Mouse (Mus musculus) limb, embryonic 11.5 days (tissue): Measurements from ENCODE around the gene Elp5. TPM values are rescaled to one million over a fixed set of nuclear protein-coding genes. Genes with fewer than 3 reads are reported as not detected.
A peak's percentile ranks its signal among the peaks of the same experiment; 100 is the strongest.

ENCODE experiments used
- ATAC-seq: fragments of 200-750 bp; cut with Nextera tagmentation; 2 replicates; pipeline ENCODE4 v1.8.0; 2017; ENCODE audit warnings: low read depth; ENCODE audit not compliant: insufficient number of reproducible peaks, low FRiP score, low TSS enrichment
- DNase-seq: peaks from one replicate; pipeline ENCODE4 v3.0.0-alpha.2; 2015; ENCODE audit warnings: low spot score
- H3K27ac ChIP-seq: fragments of 300-500 bp; sonication (generic); replicated peaks from 2 replicates; pipeline ENCODE4 v1.5.1; 2014; ENCODE audit warnings: low read depth, mild to moderate bottlenecking, low read length
- H3K27me3 ChIP-seq: fragments of 300-500 bp; sonication (generic); 2 replicates; pipeline ENCODE4 v1.6.1; 2014; ENCODE audit warnings: mild to moderate bottlenecking, low read length, mixed read lengths; ENCODE audit not compliant: control insufficient read depth, insufficient read depth
- H3K36me3 ChIP-seq: fragments of 300-500 bp; sonication (generic); 2 replicates; pipeline ENCODE4 v1.6.1; 2014; ENCODE audit warnings: mild to moderate bottlenecking, low read length, moderate library complexity, mixed read lengths; ENCODE audit not compliant: control insufficient read depth, insufficient read depth
- H3K4me1 ChIP-seq: fragments of 300-500 bp; sonication (generic); 2 replicates; pipeline ENCODE4 v1.6.1; 2014; ENCODE audit warnings: low read length, mixed read lengths; ENCODE audit not compliant: control insufficient read depth, insufficient read depth
- H3K4me2 ChIP-seq: fragments of 300-500 bp; sonication (generic); 2 replicates; pipeline ENCODE4 v1.6.1; 2014; ENCODE audit warnings: low read depth, mild to moderate bottlenecking, moderate library complexity; ENCODE audit not compliant: severe bottlenecking
- H3K4me3 ChIP-seq: fragments of 300-500 bp; sonication (generic); 2 replicates; pipeline ENCODE4 v1.5.1; 2014; ENCODE audit warnings: low read depth, low read length
- H3K9ac ChIP-seq: fragments of 300-500 bp; sonication (generic); 2 replicates; pipeline ENCODE4 v1.6.1; 2014; ENCODE audit warnings: mild to moderate bottlenecking, low read length
- H3K9me3 ChIP-seq: fragments of 300-500 bp; sonication (generic); 2 replicates; pipeline ENCODE4 v1.6.1; 2016; ENCODE audit warnings: low read length; ENCODE audit not compliant: control insufficient read depth
- WGBS: fragments of 180-500 bp; shearing (Covaris S2); extraction: QIAGEN DNeasy Blood & Tissue Kit; methylation state at CpG from one replicate; pipeline ENCODE4 v1.1.7; 2014; 5-methylcytosine and 5-hydroxymethylcytosine counted together
- polyA plus RNA-seq: library from polyadenylated mRNA; unstranded; fragments of >200 nt; fragmentation: Nextera tagmentation; extraction: Ambion mirVana; gene quantifications from 2 replicates; pipeline ENCODE4 v1.2.1, GENCODE M21; 2014

Gene Elp5
- polyA plus RNA-seq, 1 experiment from 2014 or later = 148 TPM

DNA sequence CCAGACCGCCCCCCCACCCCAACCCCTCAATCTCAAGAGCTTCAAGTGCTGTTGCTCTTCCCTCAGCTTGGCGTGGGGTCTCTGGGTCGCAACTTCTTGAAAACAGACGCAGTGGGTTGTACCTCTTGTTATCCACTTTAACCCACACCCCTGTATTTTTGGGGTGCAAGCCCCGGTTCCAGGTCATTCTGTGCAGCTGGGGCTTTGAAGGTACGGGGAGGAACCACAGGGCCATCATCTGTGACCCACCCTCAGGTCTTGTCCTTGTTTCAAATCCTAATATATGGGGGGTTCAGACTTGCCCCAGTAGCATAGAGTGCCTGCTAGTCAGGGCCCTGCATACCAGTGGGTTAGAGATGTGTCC, 41.8 kb upstream of the Elp5 start:
- Histone ChIP-seq H3K4me1 (peaks cover 63% of the 10 kb centered on the region), H3K4me2 (peak overlapping the region; percentile 55), H3K27ac (no peak overlapping the region), H3K27me3 (no peaks in the 10 kb centered on the region), H3K36me3 (no peaks in the 10 kb centered on the region), H3K4me3 (peak overlapping the region; percentile 32), H3K9ac (no peak overlapping the region; the same call in 1 of the 2 replicates), H3K9me3 (no peaks in the 10 kb centered on the region)
- no peak for ATAC-seq
- 17% methylated on average over 6 of the region's 6 CpGs for WGBS
- DNase-seq = no peak

DNA sequence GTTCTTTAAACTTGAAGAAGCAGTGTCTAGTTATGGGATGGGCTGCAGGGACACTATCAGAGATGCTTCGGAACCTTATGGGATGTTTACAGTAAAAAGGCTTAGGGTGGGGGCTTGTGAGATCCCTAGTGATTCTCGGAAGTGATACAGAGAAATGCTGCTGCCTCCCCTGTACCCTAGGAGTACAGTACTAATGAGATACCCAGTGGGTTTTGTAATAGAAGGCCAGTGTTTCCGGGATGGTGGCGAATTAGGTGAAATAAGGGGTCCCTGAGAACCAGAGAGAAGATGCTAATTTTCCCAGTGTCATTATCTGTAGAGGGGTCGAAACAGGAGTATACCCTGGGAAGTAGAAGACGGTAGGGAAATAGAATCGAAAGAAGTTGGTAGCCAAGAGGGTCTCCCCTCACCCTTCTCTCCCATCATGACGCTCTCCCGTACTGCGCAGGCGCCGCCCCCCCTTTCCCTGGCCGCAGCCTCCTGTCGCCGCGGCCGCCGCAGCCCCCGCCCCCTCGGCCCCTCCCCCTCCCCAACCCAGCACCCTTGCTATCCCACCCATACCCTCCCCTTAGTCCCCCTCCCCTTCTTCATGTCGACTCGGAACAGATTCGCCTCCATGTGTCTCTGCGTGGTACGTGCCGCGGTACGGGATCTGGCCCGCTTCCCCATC, 41.3 kb upstream of the Elp5 start:
- peak overlapping the region; percentile 13 for H3K9ac ChIP-seq
- H3K9me3 ChIP-seq = no peaks in the 10 kb centered on the region
- peaks cover 62% of the 10 kb centered on the region for H3K4me1 ChIP-seq
- DNase-seq (peak; percentile 70), ATAC-seq (no peak)
- no peak overlapping the region for H3K27ac ChIP-seq
- no peaks in the 10 kb centered on the region for H3K27me3 ChIP-seq
- no peaks in the 10 kb centered on the region for H3K36me3 ChIP-seq
- 8% methylated on average over 19 of the region's 29 CpGs for WGBS
- H3K4me2 ChIP-seq = peak overlapping the region; percentile 55
- peak overlapping the region; percentile 32 for H3K4me3 ChIP-seq

DNA sequence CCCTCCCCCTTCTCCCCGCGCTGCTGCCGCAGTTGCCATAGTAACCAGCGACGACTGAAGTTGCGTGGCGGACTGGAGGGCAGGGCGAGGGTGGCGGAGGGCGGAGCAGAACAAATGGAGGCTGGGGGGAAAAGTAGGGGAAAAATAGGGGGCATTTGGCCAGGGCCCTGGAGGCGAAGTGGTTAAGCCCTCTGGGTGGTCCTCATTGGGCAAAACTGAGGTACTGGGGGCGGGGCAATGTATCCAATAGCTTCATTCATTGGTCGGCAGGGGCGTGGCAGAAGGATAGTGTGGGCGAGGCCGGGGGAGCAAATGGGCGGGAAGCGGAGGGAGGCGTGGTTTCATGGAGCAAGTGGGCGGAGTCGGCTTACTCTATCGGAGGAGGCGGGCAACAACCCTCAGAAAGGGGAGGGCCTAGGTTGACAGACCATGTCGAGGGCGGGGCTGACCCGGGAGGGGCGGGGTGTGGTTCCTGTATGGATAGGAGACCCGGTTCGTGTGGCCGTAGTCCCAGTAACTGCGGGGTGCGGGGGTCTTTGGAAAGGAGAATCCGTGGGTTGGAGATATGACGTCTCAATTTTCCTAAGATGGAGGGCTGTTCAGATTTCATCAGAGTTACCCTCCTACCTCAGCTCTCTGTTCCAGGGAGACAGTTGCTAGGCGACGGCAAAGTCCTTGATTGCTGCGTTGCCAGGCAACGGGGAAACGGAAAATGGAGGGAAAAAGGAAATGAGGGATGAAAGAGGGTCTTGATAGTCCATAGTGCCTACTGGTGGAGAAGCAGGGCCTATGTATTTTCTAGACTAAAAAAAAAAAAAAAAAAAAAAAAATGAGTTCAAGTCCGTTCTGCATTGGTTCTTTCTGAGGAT, 39.2 kb upstream of the Elp5 start:
- no peaks in the 10 kb centered on the region for H3K36me3 ChIP-seq
- WGBS = 2% methylated on average over 40 of the region's 40 CpGs
- H3K9ac ChIP-seq = no peak overlapping the region; the same call in 1 of the 2 replicates
- peak overlapping the region; percentile 47 for H3K4me3 ChIP-seq
- no peaks in the 10 kb centered on the region for H3K9me3 ChIP-seq
- no peaks in the 10 kb centered on the region for H3K27me3 ChIP-seq
- peak overlapping the region; percentile 59 for H3K4me2 ChIP-seq
- H3K27ac ChIP-seq = 0 out of 2 replicates have a peak overlapping the region, but pooled peaks have one; percentile 30
- peak; percentile 99 for DNase-seq
- peak; percentile 67 for ATAC-seq
- H3K4me1 ChIP-seq = peaks cover 57% of the 10 kb centered on the region

DNA sequence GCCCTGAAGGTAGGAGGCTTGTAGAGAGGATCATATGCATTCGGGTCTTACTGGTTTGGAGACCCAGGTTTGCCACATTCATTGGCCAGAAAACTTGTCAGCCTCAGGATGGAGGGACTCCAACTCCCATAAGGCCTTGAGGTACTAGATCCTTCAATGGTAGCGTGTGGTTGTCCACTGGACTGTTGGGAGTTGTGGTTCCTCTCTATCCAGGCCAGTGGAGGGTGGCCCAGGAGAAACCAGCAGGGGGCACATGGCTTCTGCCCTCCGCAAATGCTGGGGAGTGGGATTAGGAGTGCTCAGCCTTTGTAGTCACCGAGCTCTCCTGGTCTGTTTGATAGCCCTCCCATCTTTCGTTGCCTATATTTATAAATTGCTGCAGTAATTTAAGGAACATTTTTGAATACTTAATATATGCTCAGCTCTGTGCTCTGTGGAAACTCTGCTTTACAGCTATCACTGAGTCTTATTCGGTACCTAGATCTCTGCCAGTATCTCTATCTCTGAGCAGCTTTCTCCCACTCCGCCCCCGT, 38.5 kb upstream of the Elp5 start:
- peak; percentile 82 for ATAC-seq
- Histone ChIP-seq H3K27ac (0 out of 2 replicates have a peak overlapping the region, but pooled peaks have one; percentile 30), H3K9me3 (no peaks in the 10 kb centered on the region), H3K4me2 (peak overlapping the region; percentile 59), H3K4me1 (peaks cover 50% of the 10 kb centered on the region), H3K9ac (peak overlapping the region; percentile 19; the same call in 1 of the 2 replicates), H3K27me3 (no peaks in the 10 kb centered on the region), H3K36me3 (no peaks in the 10 kb centered on the region), H3K4me3 (peak overlapping the region; percentile 47)
- WGBS = 0% methylated on average over 8 of the region's 8 CpGs
- peak; percentile 81 for DNase-seq

DNA sequence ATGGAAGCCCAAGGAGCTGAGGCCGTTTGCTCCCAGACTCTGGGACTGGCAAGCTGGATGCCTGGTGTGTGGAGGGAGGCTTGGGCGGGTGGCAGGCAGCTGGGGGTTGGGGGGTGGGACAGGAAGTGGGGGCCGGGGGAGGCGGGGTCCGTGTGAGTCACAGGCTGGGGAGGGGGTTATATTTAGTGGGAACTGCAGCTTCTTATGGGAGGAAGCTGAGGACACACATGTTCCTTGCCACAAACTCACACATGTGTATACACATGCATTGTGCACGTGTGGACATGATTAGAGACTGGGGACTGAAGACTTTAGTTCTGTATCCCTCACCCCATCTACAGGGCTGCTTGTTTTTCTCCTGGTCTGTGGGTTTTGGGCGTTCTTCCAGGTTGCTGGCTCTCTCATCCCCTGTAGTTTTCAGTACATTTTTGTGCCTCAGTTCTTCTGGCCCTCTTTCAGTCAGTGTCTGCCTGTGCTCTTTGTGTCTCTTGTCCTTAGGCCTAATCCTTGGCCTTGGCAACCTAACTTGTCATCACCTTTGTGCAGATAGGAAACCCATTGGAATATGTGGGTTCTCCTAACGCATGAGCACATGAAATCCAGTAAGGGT, 37.8 kb upstream of the Elp5 start:
- 15% methylated on average over 8 of the region's 8 CpGs for WGBS
- H3K27me3 ChIP-seq = no peaks in the 10 kb centered on the region
- ATAC-seq (no peak), DNase-seq (no peak)
- H3K9me3 ChIP-seq = no peaks in the 10 kb centered on the region
- H3K36me3 ChIP-seq = no peaks in the 10 kb centered on the region
- peak overlapping the region; percentile 47 for H3K4me3 ChIP-seq
- H3K4me1 ChIP-seq = peaks cover 45% of the 10 kb centered on the region
- no peak overlapping the region; the same call in 1 of the 2 replicates for H3K9ac ChIP-seq
- H3K27ac ChIP-seq = peak overlapping the region; percentile 77
- H3K4me2 ChIP-seq = peak overlapping the region; percentile 59

DNA sequence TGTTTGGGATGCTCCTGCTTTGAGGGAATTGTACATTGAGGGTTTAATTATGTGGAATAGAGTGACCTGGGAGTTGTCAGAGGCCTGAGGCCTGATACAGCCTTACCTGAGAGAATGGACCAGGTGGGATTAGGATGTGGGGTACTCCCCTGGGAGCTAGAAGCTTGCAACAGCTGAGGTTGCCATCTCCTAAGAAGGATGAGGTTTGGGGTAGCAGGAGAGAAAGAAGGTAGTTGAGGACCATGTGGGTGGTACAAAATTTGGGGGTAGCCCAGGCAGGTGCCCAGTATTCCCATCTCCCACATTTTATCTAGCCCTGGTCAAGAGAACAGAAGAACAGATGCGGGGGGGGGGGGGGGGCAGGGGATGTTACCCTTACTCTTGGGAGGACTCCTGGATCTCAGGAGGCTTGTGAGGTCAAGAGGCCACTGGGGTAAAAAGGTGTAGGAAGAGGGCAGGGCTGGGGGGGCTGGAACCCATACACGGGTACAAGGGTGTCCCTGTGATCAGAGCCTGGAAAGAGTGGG, 37.2 kb upstream of the Elp5 start:
- ATAC-seq (no peak), DNase-seq (no peak)
- no peaks in the 10 kb centered on the region for H3K36me3 ChIP-seq
- no peak overlapping the region for H3K9ac ChIP-seq
- H3K4me3 ChIP-seq = peak overlapping the region; percentile 47
- peaks cover 48% of the 10 kb centered on the region for H3K4me1 ChIP-seq
- 17% methylated on average over 2 of the region's 2 CpGs for WGBS
- peak overlapping the region; percentile 59 for H3K4me2 ChIP-seq
- peak overlapping the region; percentile 77 for H3K27ac ChIP-seq
- H3K9me3 ChIP-seq = no peaks in the 10 kb centered on the region
- no peaks in the 10 kb centered on the region for H3K27me3 ChIP-seq

DNA sequence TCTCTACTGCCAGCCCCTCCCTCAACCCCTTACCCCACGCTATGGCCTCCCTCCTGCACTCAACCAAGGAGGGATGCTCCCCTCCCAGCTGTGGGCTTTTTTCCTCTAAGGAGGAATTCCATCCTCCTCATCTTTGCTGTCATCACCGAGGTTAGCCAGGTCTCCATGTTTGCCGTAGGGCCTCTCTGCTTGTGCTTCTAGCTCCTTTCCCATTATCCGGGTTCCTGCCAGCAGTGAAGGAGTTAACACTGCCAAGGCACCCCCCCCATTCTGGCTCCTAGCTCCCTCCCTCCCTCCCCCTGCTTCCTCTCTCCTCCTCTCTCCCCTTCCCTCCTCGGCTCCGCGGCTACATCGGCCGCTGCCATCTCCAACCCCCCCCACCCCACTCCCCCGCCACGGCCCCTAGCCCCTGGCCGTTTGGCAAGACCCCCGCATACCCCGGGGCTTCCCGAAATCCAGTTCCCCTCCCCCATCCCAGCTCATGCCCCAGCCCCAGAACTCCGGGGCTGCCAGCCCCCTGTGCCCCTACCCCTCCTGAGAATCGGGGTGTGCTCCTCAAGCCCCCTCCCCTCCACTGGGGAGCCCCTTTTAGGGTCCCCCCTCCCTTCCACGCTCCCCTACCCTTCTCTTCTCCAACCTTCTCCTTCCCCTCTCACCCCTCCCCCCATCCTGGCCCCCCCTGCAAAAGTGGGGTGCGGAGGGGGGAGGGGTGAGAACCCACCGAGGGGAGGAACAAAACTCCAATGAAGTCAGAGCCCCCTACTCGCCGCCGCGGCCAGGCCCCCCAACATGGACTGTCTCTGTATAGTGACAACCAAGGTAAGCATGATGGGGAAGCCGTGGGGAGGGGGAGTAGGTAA, 36.0 kb upstream of the Elp5 start:
- peak overlapping the region; percentile 64 for H3K9ac ChIP-seq
- peak overlapping the region; percentile 59 for H3K4me2 ChIP-seq
- DNase-seq (peak; percentile 85), ATAC-seq (no peak)
- H3K27me3 ChIP-seq = no peaks in the 10 kb centered on the region
- H3K9me3 ChIP-seq = no peaks in the 10 kb centered on the region
- H3K27ac ChIP-seq = peak overlapping the region; percentile 69
- whole genome bisulfite sequencing = 1% methylated on average over 25 of the region's 25 CpGs
- no peaks in the 10 kb centered on the region; the same call in 1 of the 2 replicates for H3K36me3 ChIP-seq
- H3K4me1 ChIP-seq = peaks cover 48% of the 10 kb centered on the region
- H3K4me3 ChIP-seq = peak overlapping the region; percentile 47
